Mouse (Mus musculus): Measurements from ENCODE around the gene Dock8.

DNA sequence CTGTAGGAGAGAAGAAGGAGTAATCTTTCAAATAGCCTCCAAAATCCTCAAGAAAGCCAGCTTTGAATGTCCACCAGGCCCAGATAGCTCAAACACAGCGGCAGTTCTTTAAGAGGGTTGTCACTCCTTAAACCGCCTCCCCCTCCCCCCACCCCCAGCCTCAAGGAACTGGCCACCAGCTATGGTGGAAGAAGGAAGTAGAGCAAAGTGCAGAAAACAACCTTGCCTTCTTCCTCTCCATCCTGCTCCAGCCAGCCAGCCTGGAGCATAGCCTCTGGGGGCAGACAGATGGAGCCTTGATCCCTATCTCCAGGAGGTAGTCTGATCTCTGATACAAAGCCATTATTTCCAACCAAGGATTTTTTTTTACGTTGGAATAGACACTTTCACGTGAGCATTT, 12.0 kb upstream of the Dock8 start:
- TF ChIP-seq CTCF (IDR thresholded peaks at IDR 0.05; ENCODE audit: borderline replicate concordance, insufficient read depth, low read depth, low read length) = no peak
- no peak for TF ChIP-seq POLR2A (IDR thresholded peaks at IDR 0.05; ENCODE audit: borderline replicate concordance, insufficient read depth, low read length)

Measured in cerebellum, adult 2 months (tissue).